Mouse (Mus musculus) C3H10T1/2 (cell line): ENCODE results near the gene Fgf5. TPM values are rescaled to one million over a fixed set of nuclear protein-coding genes. Genes with fewer than 3 reads are reported as not detected.

Experiments used
- polyA plus RNA-seq, 2 experiments: library from polyadenylated mRNA; unstranded; fragments of >200 nt; fragmentation: generic; extraction: Trizol; gene quantifications; one replicate each; pipeline ENCODE4 v1.2.1; 2012; ENCODE audit warnings: missing spikeins in 2 of 2

Fgf5 gene
- not detected for polyA plus RNA-seq

DNA sequence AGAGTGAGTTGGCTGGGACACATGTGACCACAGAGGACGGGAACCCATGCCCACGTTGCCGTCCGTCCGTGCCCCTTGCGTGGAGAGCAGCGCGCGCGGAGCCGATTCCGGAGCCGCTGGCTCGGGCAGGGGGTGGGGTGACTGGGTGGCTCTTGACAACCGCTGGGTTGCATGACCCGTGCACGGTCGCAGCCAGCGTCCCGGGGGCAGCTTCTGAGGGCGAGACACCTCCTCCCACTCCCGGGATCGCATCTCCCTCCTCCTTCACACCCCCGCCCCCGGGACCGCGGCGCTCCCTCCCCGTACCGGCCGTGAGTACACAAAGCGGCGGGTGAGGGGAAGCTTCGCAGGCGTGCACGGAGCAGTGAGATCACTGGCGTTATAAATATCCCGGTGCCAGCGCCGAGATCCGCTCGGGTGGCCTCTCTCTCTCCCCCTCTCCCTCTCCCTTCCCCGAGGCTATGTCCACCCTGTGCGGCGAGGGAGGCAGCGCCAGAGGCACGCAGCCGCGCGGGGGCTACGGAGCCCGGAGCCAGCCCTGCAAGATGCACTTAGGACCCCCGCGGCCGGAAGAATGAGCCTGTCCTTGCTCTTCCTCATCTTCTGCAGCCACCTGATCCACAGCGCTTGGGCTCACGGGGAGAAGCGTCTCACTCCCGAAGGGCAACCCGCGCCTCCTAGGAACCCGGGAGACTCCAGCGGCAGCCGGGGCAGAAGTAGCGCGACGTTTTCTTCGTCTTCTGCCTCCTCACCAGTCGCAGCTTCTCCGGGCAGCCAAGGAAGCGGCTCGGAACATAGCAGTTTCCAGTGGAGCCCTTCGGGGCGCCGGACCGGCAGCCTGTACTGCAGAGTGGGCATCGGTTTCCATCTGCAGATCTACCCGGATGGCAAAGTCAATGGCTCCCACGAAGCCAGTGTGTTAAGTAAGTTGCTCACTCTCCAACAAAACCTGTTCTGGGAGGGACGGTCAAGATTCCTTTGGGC is at the start of gene Fgf5:
Gene Fgf5 (plus strand): TSS at position 347 of the 984 bp plus-strand sequence.

Other genes with a start within 250 kb of the Fgf5 start
- gene Antxr2, start 223.1 kb upstream of the Fgf5 start, polyA plus RNA-seq: 1 to 10 TPM in 1 of 2 experiments, under 1 TPM in 1; 0.57 to 6.1 TPM
- not detected for gene Prdm8, start 87.0 kb upstream of the Fgf5 start, polyA plus RNA-seq
- gene Cfap299, start 75.1 kb downstream of the Fgf5 start, polyA plus RNA-seq: not detected